Mouse (Mus musculus) ovary, postnatal 14 days (tissue): ENCODE measurements around the gene Olfr373.
"Not testable (repeated sequence)": the region's sequence is repeated elsewhere in the genome, so short reads cannot be mapped to it uniquely, and the experiment has no call there.

ENCODE experiments used
- DNase-seq: peaks from one replicate; pipeline ENCODE4 v3.0.0; 2022; ENCODE audit warnings: low spot score

The Olfr373 gene

GRCm38 (mm10) chr8:72082877-72083276, at the start of gene Olfr373:
Gene Olfr373 (plus strand): TSS chr8:72083177.
- DNase-seq, result not testable (repeated sequence)

GRCm38 (mm10) chr8:72040918-72041317, 42.1 kb upstream of the Olfr373 start, which contains the start of gene Olfr372:
Gene Olfr372 (plus strand): TSS chr8:72041218.
- not testable (repeated sequence) for DNase-seq

- no peak for DNase-seq
Observed at GRCm38 (mm10) chr8:72042493-72042892, 40.5 kb upstream of the Olfr373 start.

GRCm38 (mm10) chr8:72054633-72055032, 28.3 kb upstream of the Olfr373 start:
- not testable (repeated sequence) for DNase-seq

- DNase-seq, result not testable (repeated sequence)
Observed at GRCm38 (mm10) chr8:72057643-72058042, 25.3 kb upstream of the Olfr373 start.

DNA sequence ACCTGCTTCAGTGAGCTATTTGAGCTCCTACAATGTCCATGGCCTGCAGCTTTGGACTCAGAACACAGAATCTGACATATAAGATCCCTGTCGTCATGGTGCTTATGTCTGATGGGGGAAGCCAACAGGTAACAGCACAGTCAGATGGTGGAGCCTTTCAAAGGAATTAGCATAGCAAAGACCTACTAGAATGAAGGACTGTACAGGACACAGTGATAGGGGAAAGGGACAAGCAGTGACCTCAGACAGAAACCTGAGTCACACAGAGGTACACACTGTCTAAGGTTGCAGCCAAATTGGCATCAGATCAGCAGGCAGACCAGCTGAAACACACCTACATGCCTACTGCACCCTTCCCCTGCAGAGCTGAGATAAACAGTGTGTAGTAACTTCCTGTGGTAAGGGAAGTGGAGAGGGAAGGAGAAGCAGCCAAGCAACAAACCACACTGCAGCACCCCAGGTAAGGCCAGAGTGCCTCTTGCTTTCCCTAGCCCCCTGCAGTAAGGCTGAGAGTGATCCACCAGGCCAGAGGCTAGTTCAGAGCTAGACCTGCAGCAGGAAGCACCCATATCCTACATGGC, 16.1 kb upstream of the Olfr373 start:
- not testable (repeated sequence) for DNase-seq

GRCm38 (mm10) chr8:72084744-72085143, 1.8 kb downstream of the Olfr373 start:
- no peak for DNase-seq

- not testable (repeated sequence) for DNase-seq
Observed at GRCm38 (mm10) chr8:72087611-72088010, 4.6 kb downstream of the Olfr373 start.

- not testable (repeated sequence) for DNase-seq
Observed at GRCm38 (mm10) chr8:72096721-72097120, 13.7 kb downstream of the Olfr373 start.

DNA sequence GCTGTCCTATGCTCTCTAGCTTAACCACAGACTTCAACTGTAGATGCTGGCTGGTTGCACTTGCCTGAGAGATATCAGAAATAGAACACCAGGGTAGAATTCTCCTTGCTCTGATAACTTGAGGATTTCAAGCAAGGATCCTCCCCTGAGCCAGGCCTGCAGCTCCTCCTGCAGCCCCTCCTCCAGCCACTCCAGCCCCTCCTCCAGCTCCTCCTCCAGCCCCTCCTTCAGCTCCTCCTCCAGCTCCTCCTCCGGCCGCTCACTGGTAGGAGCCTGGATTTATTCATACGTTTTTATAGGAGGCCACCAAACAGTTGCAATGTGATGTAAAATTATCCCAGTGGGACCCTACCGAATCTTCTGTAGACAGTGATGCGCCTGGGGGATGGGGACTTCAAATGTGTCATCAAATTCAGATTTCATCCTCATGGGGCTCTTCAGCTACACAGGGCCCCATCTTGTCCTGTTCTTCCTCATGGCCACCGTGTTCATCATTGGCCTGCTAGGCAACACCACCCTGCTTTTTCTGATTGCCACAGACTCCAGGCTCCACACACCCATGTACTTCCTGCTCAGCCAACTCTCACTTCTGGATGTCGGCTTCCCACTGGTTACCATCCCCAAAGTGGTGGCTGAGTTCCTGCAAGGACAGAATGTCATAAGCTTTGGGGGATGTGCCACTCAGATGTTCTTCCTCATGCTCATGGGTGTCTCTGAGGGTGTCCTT, 16.6 kb downstream of the Olfr373 start:
- DNase-seq, result peak; percentile 25

DNA sequence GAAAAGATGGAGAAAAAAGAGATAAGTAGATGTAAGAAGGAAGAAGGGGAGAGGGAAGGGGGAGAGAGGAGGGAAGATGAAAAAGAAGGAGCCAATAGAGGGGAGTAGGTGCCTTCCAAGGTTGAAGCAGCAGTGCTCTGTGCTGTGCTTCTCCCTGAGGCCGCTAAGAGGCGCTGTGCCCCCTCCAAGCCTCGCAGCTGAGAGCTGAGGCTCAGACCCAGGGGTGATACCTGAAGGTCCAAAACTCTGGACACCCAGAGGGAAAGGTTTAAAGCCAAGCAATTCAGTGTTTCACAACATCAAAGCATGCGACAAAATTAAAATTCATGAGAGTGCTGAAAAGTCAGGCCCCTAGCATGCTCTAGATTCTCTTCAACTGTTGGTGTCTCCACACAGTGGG, 22.2 kb downstream of the Olfr373 start:
- no peak for DNase-seq

DNA sequence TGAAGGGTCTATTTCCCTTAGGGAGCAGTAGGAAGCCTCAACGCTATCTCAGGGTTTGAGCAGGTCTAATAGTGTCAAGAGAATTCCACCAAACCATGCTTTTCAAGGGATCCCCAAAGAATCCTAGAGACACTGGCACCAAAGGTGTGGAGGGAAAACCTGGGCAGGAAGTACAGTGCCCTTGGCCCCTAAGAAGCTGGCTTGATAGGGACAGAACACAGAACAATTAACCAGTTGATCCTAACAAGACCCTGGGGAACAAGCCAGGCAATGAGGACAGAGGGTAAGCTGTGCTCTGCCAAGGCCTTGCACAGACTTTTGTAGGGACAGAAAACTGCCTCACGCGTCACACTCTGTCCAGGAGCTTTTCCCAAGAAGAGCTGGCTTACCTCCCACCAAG, 23.8 kb downstream of the Olfr373 start, which contains the start of gene Olfr374:
Gene Olfr374 (plus strand): TSS at position 301 of the 400 bp plus-strand sequence.
- no peak for DNase-seq

DNA sequence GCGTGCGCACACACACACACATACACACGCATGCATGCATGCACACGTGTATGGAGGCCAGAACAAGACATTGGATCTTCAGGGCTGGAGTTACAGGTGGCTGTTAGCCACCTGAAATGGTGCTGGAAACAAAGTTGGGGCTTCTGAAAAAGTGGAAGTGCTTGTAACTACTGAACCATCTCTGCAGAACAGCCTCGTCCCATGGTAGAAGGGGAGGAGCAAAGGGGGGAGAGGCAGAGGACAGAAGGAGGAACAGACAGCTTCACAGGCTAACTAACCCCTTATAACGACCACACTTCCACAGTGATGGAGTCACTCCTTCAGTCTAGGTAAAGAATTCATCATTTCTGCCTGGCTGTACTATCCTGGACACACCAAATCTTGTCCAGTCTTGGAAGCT, 27.9 kb downstream of the Olfr373 start:
- DNase-seq, result no peak

DNA sequence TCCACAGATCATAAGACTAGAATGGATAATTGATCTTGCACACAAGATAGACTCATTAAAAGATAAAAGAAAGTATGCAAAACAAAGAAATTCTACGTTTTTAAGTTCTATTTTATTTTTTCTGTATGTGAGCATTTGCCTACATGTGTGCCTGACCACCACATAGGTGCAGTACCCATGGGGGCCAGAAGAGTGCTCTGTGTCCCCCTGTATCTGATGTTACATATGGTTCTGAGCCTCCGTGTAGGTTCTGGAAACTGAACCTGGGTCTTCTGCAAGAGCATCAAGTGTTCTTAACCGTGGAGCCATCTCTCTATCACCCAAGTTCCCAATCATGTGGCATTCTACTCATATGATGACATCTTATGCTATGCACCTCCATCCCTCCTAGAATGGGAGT, 29.5 kb downstream of the Olfr373 start:
- DNase-seq, result no peak

- no peak for DNase-seq
Observed at GRCm38 (mm10) chr8:72115202-72115601, 32.2 kb downstream of the Olfr373 start.

- DNase-seq, result no peak
Observed at GRCm38 (mm10) chr8:72118616-72119015, 35.6 kb downstream of the Olfr373 start.

- DNase-seq, result not testable (repeated sequence)
Observed at GRCm38 (mm10) chr8:72121486-72121885, 38.5 kb downstream of the Olfr373 start.

DNA sequence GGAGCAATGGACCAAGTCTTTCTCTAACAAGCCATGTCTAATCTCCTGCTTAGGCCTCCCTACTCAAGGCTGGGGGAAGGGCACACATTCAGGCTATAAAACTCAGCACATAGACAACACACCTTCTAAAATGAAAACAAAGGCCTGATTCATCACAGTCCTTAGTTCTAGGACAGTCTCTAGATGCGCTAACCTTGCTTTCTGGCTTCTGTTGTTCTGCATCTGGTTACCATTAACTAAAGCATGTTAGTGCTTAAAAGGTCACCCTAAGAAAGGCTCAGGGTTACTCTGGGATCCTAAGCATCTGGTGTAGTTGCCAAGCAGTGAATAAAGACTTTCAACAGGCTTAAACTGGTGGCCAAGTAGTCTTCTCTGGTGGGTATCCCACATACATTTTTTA, 39.0 kb downstream of the Olfr373 start:
- DNase-seq, result no peak

GRCm38 (mm10) chr8:72127834-72128233, 44.9 kb downstream of the Olfr373 start:
- DNase-seq, result no peak

GRCm38 (mm10) chr8:72131251-72131650, 48.3 kb downstream of the Olfr373 start:
- no peak for DNase-seq

DNA sequence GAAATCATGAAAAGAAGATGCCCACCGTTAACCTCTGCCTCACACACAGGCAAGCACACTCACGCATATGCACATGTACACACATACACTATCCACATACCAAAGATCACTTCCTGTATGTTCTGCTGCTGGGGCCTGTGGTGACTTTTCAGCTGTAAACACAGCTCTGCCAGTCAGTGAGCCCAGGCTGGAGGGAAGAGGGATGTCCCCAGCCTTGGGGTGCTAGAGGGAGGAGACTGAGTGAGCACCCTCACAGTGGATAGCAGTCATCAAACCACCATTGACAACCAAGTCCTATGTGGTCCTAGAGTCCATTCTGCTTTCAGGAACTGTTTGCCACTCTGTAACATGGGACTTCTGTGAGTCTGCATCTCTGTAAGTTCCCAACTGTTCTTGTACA, 48.9 kb downstream of the Olfr373 start:
- no peak for DNase-seq

DNA sequence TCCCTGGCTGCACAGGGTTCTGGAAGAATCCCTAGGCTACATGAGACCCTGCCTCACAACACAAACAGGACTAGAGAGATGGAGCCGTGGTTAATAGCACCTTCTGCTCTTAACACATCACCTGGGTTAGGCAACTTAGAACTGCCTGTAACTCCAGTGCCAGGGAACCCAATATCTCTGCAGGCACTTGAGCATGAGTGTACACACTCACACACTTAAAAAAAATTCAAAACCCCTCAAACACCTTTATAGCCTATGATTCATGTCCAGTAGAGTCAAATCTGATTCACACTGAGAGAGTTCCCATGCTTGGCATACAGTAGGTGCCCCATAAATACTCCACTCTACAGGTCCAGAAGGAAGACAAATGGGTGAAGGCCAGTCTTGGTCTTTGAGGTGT, 49.4 kb downstream of the Olfr373 start:
- no peak for DNase-seq

DNA sequence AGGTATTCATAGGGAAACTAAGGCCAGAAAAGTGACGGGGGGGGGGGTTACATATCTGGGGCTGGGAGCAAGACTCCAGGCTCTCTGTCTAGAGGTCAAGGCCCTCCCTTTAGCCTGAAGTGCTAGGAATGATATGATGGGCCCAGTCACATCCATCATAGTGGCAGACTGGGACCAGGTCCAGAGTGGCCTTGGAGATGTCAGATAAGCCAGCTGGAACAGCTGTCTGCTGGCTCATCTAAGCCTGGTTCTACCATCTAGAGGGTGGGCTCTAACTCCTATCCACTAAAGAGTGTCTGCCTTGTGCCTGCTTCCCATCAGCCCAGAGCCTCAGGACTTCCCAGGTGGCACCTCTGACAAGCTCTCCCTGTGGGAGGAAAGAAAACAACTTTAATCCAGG, 49.9 kb downstream of the Olfr373 start:
- DNase-seq, result no peak

- no peak for DNase-seq
Observed at GRCm38 (mm10) chr8:72133507-72133906, 50.5 kb downstream of the Olfr373 start.
